ENCODE assay signal across 8 mouse cellular contexts in the genomic region with DNA sequence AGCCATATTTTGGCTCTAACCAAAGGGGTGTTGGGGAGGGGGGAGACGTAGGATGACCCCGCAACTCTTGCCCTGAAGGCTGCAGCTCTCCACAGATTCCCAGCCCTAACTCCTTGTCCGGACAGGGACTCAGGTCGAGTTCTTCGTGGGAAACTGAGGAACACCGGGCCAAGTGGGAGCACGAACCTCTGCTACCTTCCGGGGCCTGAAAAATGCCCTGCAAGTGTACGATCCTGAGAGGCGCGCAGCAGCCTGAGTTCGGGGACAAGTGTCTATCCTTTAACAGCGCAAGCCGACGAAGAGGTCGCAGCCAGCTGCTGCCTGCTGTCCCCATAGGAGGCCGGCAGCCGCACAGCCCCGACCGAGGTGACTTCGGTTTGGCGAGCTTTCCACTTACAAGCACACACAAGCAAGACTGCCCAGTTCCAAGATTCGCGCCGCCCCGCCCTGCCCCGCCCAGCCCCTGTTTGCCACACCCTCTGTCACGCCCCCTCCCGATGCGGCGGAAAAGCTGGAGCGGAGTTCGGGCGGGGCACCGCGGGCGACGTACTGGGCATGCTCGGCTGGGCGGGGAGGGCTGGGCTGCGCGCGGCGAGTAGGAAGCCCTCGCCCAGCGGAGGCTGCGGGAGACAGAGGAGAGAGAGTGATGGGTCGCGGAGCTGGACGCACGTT. TPM values are rescaled to one million over a fixed set of nuclear protein-coding genes. Genes with fewer than 3 reads are reported as not detected.
DNase-seq lines count a peak whose midpoint lies in the region; ATAC-seq and TF ChIP-seq lines count a peak whose summit lies in the region.

No protein-coding gene starts in this region.

- TF ChIP-seq CTCF in bone marrow, adult 2 months (IDR thresholded peaks at IDR 0.05; ENCODE audit: control insufficient read depth, insufficient read depth, low read length), result no peak

- H3K27ac ChIP-seq in bone marrow, adult 2 months (ENCODE audit: control insufficient read depth, insufficient read depth, low read depth, low read length, poor library complexity), result peak overlapping the region; percentile 87
- peak overlapping the region; percentile 96 for H3K27ac ChIP-seq in embryonic facial prominence, embryonic 14.5 days (replicated peaks; ENCODE audit: low read depth, low read length)
- H3K27ac ChIP-seq in limb, embryonic 12.5 days, result peak overlapping the region; percentile 83
- H3K27ac ChIP-seq in midbrain, embryonic 14.5 days (replicated peaks; ENCODE audit: low read depth, low read length), result peak overlapping the region; percentile 89

- TF ChIP-seq POLR2A in bone marrow, adult 2 months (IDR thresholded peaks at IDR 0.05; ENCODE audit: borderline replicate concordance, control insufficient read depth, low read depth, low read length), result peak; percentile 93

- no peaks in the 10 kb centered on the region for H3K9me3 ChIP-seq in embryonic facial prominence, embryonic 14.5 days (ENCODE audit: control insufficient read depth, low read length)
- H3K9me3 ChIP-seq in limb, embryonic 12.5 days, result no peaks in the 10 kb centered on the region
- H3K9me3 ChIP-seq in midbrain, embryonic 14.5 days (ENCODE audit: control insufficient read depth, low read length), result no peaks in the 10 kb centered on the region

- peak; percentile 99 for DNase-seq in 3134 (ENCODE audit: extremely low read depth, insufficient read length, low spot score)
- DNase-seq in embryonic facial prominence, embryonic 14.5 days (ENCODE audit: low spot score), result peak; percentile 97
- DNase-seq in heart, adult 8-10 months (ENCODE audit: low spot score), result peak; percentile 91
- DNase-seq in kidney, adult 8-10 months, result peak; percentile 87 to 90
- peak; percentile 97 for DNase-seq in midbrain, embryonic 14.5 days
- peak; percentile 82 for DNase-seq in spleen, adult 12 weeks (ENCODE audit: low spot score)

- H3K4me3 ChIP-seq in bone marrow, adult 2 months (replicated peaks; ENCODE audit: control insufficient read depth, low read depth, low read length), result peak overlapping the region; percentile 79
- peak overlapping the region; percentile 93 for H3K4me3 ChIP-seq in embryonic facial prominence, embryonic 14.5 days (ENCODE audit: low read depth, low read length)
- H3K4me3 ChIP-seq in limb, embryonic 12.5 days (replicated peaks), result peak overlapping the region; percentile 83
- H3K4me3 ChIP-seq in midbrain, embryonic 14.5 days (replicated peaks; ENCODE audit: low read depth, low read length), result peak overlapping the region; percentile 61

- peak overlapping the region; percentile 75 for H3K4me2 ChIP-seq in embryonic facial prominence, embryonic 14.5 days (ENCODE audit: low read depth, low read length)
- peak overlapping the region; percentile 82 for H3K4me2 ChIP-seq in limb, embryonic 12.5 days
- peak overlapping the region; percentile 71 for H3K4me2 ChIP-seq in midbrain, embryonic 14.5 days (ENCODE audit: low read length)

- no peaks in the 10 kb centered on the region for H3K4me1 ChIP-seq in bone marrow, adult 2 months (ENCODE audit: control insufficient read depth, insufficient read depth, low read length)
- H3K4me1 ChIP-seq in embryonic facial prominence, embryonic 14.5 days (ENCODE audit: control insufficient read depth, insufficient read depth, low read length), result peaks cover 19% of the 10 kb centered on the region
- peaks cover 5% of the 10 kb centered on the region; the same call in 1 of the 2 replicates for H3K4me1 ChIP-seq in limb, embryonic 12.5 days (replicated peaks)
- H3K4me1 ChIP-seq in midbrain, embryonic 14.5 days (ENCODE audit: control insufficient read depth, insufficient read depth, low read length), result peaks cover 23% of the 10 kb centered on the region

- under 1% methylated on average over 51 of the region's 51 CpGs for WGBS in bone marrow, adult 2 months
- WGBS in embryonic facial prominence, embryonic 14.5 days, result under 1% methylated on average over 48 of the region's 51 CpGs
- under 1% methylated on average over 51 of the region's 51 CpGs for WGBS in limb, embryonic 12.5 days
- whole genome bisulfite sequencing in midbrain, embryonic 14.5 days, result under 1% methylated on average over 51 of the region's 51 CpGs

- H3K36me3 ChIP-seq in embryonic facial prominence, embryonic 14.5 days (ENCODE audit: control insufficient read depth, insufficient read depth, low read length), result peaks cover 12% of the 10 kb centered on the region; the same call in 1 of the 2 replicates
- no peaks in the 10 kb centered on the region; the same call in 1 of the 2 replicates for H3K36me3 ChIP-seq in limb, embryonic 12.5 days
- no peaks in the 10 kb centered on the region for H3K36me3 ChIP-seq in midbrain, embryonic 14.5 days (ENCODE audit: control insufficient read depth, insufficient read depth, low read length)

- ATAC-seq in embryonic facial prominence, embryonic 14.5 days (ENCODE audit: low read depth), result peak; percentile 89
- peak; percentile 86 for ATAC-seq in limb, embryonic 12.5 days (ENCODE audit: insufficient number of reproducible peaks, insufficient read depth, low FRiP score, low TSS enrichment, low read depth)
- ATAC-seq in midbrain, embryonic 14.5 days (ENCODE audit: low FRiP score, low TSS enrichment), result peak; percentile 93

- H3K27me3 ChIP-seq in embryonic facial prominence, embryonic 14.5 days (replicated peaks; ENCODE audit: control insufficient read depth, insufficient read depth, low read length), result no peaks in the 10 kb centered on the region
- no peaks in the 10 kb centered on the region for H3K27me3 ChIP-seq in limb, embryonic 12.5 days
- H3K27me3 ChIP-seq in midbrain, embryonic 14.5 days (ENCODE audit: control insufficient read depth, insufficient read depth, low read length), result no peaks in the 10 kb centered on the region

- peak overlapping the region; percentile 91 for H3K9ac ChIP-seq in embryonic facial prominence, embryonic 14.5 days (ENCODE audit: low read depth, low read length)
- H3K9ac ChIP-seq in limb, embryonic 12.5 days (replicated peaks), result peak overlapping the region; percentile 80
- peak overlapping the region; percentile 63 for H3K9ac ChIP-seq in midbrain, embryonic 14.5 days (replicated peaks; ENCODE audit: low read length)

RNA-seq across cellular contexts. Expression of a gene that starts 1.6 kb away (rescaled TPM):
- polyA plus RNA-seq in bone marrow, adult 2 months (2011; ENCODE audit: insufficient read depth, insufficient read length, low replicate concordance, missing spikeins), result not detected in 2 replicates
- not detected in 2 replicates for polyA plus RNA-seq in embryonic facial prominence, embryonic 14.5 days (2014; fragmentation: Nextera tagmentation; extraction: Ambion mirVana)
- under 1 TPM in 2 of 4 experiments, not detected in 2; 0.06 to 0.09 TPM for total RNA-seq in heart, adult 8-10 months (2022)
- not detected in 2 replicates for polyA plus RNA-seq in limb, embryonic 12.5 days (2016; fragmentation: Nextera tagmentation; extraction: Ambion mirVana)
- polyA plus RNA-seq in midbrain, embryonic 14.5 days (2014; fragmentation: Nextera tagmentation; extraction: Ambion mirVana), result not detected in 2 replicates

RNA-seq across cellular contexts. Expression of a gene that starts 2.7 kb away (rescaled TPM):
- 3.6 and 6.8 TPM in 2 replicates for polyA plus RNA-seq in bone marrow, adult 2 months (2011; ENCODE audit: insufficient read depth, insufficient read length, low replicate concordance, missing spikeins)
- 15.7 and 16.5 TPM in 2 replicates for polyA plus RNA-seq in embryonic facial prominence, embryonic 14.5 days (2014; fragmentation: Nextera tagmentation; extraction: Ambion mirVana)
- 1 to 10 TPM; 2.0 to 2.8 (median 2.3) TPM for total RNA-seq in heart, adult 8-10 months (2022)
- 12.2 and 12.9 TPM in 2 replicates for polyA plus RNA-seq in limb, embryonic 12.5 days (2016; fragmentation: Nextera tagmentation; extraction: Ambion mirVana)
- 12.6 and 13.2 TPM in 2 replicates for polyA plus RNA-seq in midbrain, embryonic 14.5 days (2014; fragmentation: Nextera tagmentation; extraction: Ambion mirVana)

Comparison
In these comparisons a context has a peak if more than half of its experiments do, and no peak if none do; other contexts are left out.
1. Peak in every context shown above with its lines: DNase-seq, ATAC-seq, H3K4me3 ChIP-seq and H3K27ac ChIP-seq.